Mouse (Mus musculus) embryo, embryonic 9.5 days (tissue): ENCODE results near the gene Skap2.

Experiments used
- DNase-seq: peaks from one replicate; pipeline ENCODE4 v3.0.0-alpha.2; 2017; ENCODE audit errors: extremely low spot score

The Skap2 gene

DNA sequence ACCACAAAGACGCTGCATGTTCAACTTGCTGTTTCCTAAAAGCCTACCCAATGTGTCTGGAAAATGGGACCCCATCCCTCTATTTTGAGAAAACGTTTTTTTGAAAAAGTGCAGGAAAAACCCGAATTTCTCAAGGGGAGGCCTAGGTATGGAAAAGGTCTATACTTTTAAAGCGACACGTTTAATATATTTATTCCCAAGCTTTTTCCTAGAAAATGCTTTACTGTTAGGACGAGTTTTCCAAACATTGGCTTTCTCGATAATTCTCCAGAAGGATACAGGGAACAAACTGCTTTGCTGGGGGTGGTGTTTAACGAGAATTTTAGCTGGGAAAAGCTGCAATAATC is 6.8 kb downstream of the Skap2 start:
- peak; percentile 49 for DNase-seq

- peak; percentile 52 for DNase-seq
Observed at GRCm38 (mm10) chr6:52004995-52005394, 7.4 kb downstream of the Skap2 start.

GRCm38 (mm10) chr6:52002676-52003075 is 9.7 kb downstream of the Skap2 start:
- peak; percentile 71 for DNase-seq

DNA sequence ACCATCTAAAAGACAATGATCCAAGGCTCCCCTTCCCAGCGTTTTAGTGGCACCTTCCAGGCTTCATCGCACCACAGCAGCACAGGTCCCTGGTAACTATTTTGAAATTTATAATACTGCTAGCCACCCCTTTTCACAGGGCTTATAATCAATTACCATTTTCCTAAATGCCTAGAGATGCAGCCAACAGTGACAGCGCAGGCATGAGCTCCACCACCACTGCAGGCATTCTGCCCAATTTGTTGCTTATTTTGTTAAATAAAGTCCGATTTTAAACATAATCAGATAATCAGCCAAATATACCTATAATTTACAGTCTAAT is 13.2 kb downstream of the Skap2 start:
- no peak for DNase-seq

GRCm38 (mm10) chr6:51998409-51999156 is 13.8 kb downstream of the Skap2 start:
- DNase-seq, result peak; percentile 59

- DNase-seq, result no peak
Observed at GRCm38 (mm10) chr6:51987999-51988398, 24.4 kb downstream of the Skap2 start.

DNA sequence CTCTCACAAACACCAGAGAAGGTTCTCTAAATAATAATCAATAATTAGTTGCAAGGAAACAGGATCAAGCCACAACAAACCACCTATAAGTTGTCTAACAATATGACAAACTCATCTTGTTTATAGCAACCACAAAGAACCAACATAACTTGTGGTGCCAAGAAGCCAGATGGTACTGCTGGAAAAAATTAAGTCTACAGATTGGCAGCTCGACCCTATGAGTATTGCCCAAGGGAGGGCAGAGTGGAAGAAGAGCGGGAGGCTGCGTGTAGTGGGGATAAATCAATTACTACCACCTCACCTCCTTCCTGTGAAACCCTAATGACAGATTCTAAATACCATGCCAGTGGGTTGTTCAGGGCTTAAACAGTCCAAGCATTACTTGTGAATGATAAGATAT is 34.7 kb downstream of the Skap2 start:
- no peak for DNase-seq

GRCm38 (mm10) chr6:51975751-51976150 is 36.6 kb downstream of the Skap2 start:
- peak; percentile 35 for DNase-seq

DNA sequence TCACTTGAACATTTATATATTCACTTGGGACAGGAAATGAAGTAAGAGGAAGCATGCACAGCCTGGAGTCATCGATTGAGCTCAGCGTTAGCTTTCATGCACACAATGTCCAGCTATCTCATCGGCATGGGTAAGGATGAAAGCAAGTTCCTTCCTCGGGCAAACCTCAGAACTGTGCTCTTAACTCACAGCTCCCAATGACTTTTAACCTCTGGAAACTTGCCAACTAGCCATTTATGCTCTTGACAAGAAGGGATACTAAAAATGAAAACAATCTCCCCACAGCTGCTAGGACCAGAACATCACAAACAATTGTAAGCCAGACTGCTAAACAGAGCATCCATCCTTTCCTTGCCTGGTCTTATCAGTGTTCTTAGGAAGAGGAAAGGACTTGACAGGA is 53.4 kb downstream of the Skap2 start:
- no peak for DNase-seq

DNA sequence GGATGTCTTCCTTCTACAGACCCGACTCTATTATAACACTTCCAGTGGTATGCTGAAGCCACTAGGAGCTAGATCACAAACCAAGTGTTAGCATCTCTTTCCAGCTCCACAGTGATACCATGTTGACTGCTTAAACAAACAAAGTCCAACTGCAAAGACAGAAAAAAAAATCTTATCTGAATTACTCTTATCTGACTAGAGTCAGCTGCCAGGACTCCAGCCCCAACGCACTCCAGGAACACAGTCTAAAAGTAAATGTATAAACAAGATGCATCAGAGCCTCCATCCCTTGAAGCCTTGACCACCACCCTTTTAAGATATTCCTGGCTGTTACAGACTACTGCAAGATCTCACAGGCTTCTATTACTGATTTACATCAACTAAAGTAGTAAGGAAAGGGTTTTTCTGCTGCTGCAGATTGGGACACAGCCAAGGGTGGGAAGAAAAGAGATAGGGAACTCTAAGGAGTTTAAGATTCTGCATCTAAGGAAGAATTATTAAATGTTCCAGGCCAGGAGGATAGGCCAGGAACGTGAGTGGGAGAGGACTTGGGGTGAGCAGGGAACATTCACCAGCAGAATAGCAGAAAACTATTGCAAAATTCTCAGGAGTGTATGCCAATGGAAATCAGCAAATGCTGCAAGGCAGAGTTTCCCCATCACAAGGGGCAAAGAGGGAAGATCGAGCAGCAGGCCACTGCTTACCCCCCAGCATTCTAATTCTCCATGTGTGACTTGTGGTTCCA is 56.1 kb downstream of the Skap2 start:
- no peak for DNase-seq

- DNase-seq, result no peak
Observed at GRCm38 (mm10) chr6:51947661-51948060, 64.7 kb downstream of the Skap2 start.

- DNase-seq, result no peak
Observed at GRCm38 (mm10) chr6:51944916-51945315, 67.4 kb downstream of the Skap2 start.

GRCm38 (mm10) chr6:51933998-51934397 is 78.4 kb downstream of the Skap2 start:
- no peak for DNase-seq

DNA sequence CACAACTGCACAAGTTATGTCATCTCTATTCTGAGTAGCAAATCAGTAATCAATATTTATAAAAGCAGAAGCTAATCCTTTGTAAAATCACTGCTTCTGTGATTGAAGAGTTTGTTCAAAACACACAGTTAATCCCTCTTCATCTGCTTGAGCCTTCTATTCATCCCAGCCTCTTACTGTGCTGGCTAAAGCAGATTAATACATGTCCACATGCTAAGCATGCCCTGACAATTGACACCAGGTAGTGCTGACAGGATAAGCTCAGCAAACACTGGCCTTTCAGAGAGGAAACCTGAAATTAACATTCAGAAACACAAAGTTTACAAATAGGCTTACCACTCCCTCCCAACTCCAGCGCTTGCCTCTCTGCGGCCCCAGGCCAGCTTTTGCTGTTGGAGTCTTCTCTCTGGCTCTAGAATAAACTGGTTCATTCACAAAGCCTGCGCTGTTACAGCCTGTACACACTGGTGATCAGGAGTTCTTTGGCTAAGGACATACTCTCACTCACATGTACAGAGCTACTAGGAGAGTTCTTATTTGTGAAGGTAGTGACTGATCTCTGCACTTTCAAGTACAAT is 79.2 kb downstream of the Skap2 start:
- peak; percentile 11 for DNase-seq

- DNase-seq, result no peak
Observed at GRCm38 (mm10) chr6:51927101-51927500, 85.2 kb downstream of the Skap2 start.

DNA sequence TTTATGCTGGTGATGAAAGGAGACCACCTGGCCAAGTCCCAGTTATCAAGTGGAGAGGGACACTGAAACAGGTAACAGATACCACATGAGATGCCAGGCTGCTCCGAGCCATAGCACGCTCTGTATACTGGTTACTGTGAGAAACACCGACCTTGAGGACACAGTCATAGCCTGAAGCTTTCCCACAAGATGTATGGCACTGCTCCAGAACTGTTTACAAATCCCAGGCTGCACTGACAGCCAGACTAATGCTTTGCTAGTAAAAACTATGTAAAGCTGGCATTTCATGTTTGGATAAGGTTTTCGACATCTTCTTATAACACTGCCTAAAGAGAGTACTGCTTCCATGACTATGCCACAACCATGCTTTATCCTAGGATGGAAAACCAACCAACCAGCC is 90.5 kb downstream of the Skap2 start:
- DNase-seq, result no peak

DNA sequence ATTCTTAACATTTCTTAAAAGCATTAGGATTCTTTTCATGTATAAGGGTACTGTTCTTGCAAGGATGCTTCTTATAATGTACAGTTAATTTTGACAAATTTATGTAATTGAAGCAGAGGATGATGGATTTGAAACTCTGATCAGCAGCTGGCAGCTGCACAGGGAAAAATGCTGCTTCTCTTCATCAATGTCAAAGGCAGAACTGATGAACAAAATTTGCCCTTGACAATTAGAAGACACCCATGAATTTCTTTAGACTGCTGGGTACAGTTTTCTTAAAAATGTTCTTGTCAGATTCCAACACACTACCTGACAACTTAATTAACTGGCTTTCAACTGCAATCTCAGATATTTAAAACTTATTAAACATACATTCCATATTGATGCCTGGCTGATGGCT is 103.9 kb downstream of the Skap2 start:
- no peak for DNase-seq

- no peak for DNase-seq
Observed at GRCm38 (mm10) chr6:51905659-51906058, 106.7 kb downstream of the Skap2 start.

DNA sequence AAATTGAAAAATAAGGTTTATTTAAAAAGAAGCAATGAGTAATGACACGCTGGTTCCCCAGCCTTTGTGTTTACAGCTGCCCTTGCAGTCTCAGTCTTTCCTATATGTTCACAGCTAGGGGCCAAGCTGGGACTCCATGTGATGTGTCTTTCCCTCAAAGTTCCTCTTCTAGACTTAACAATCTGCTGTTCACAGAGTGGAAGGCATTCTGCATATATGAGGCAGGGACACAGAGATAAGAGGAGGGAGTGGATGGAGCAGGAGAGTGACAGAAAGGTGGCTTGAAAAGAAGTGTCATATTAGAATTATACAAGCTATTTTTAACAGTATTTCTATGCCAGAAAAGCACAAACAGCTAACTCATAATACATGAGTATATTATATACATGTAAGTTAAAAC is 110.8 kb downstream of the Skap2 start:
- DNase-seq, result no peak

- DNase-seq, result no peak
Observed at GRCm38 (mm10) chr6:51898318-51898994, 113.9 kb downstream of the Skap2 start.

DNA sequence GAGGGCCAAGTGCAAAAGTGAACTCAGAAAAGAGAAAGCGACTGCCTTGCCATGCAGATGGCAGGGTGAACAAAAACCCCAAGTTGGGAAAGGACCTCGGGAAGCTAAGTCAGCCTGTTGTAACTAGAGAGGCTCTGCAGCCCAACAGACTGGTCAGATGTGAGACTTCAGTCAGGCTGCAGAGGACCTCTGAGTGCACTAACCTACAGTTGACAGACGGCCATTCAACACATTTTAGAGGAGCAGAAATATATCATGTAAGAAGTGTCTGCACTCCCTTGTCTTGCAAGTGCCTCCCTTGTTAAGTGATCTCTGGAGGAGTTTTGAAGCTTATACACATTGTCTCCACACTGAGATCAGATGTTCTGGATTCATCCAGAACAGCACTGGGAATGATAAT is 116.6 kb downstream of the Skap2 start:
- no peak for DNase-seq

GRCm38 (mm10) chr6:51894717-51895116 is 117.6 kb downstream of the Skap2 start:
- no peak for DNase-seq

GRCm38 (mm10) chr6:51890356-51890755 is 122.0 kb downstream of the Skap2 start:
- DNase-seq, result no peak
